Mouse (Mus musculus) liver, adult 2 months (tissue): ENCODE measurements around the gene Nmnat1. TPM values are rescaled to one million over a fixed set of nuclear protein-coding genes. Genes with fewer than 3 reads are reported as not detected.
"Not testable (repeated sequence)": the region's sequence is repeated elsewhere in the genome, so short reads cannot be mapped to it uniquely, and the experiment has no call there.

Source experiments
- DNase-seq: peaks from one replicate; pipeline ENCODE4 v3.0.0-alpha.2; 2011; ENCODE audit warnings: low read depth, low spot score; ENCODE audit errors: extremely low read depth
- H3K27ac ChIP-seq: fragments of 200-500 bp; replicated peaks from 2 replicates; pipeline ENCODE4 v1.5.1; 2012; ENCODE audit warnings: low read depth, mild to moderate bottlenecking, control low read depth, inconsistent platforms, low read length; ENCODE audit not compliant: insufficient read depth
- H3K27me3 ChIP-seq: fragments of 200-500 bp; 2 replicates; pipeline ENCODE4 v1.6.1; 2012; ENCODE audit warnings: mild to moderate bottlenecking, moderate library complexity, low read length, inconsistent platforms; ENCODE audit not compliant: control insufficient read depth, insufficient read depth
- H3K36me3 ChIP-seq: fragments of 200-500 bp; 2 replicates; pipeline ENCODE4 v1.6.1; 2012; ENCODE audit warnings: low read length, inconsistent platforms; ENCODE audit not compliant: control insufficient read depth, insufficient read depth
- H3K4me1 ChIP-seq: fragments of 200-500 bp; 2 replicates; pipeline ENCODE4 v1.6.1; 2011; ENCODE audit warnings: low read length; ENCODE audit not compliant: control insufficient read depth, insufficient read depth
- H3K4me3 ChIP-seq: fragments of 200-500 bp; 2 replicates; pipeline ENCODE4 v1.5.1; 2011; ENCODE audit warnings: low read depth, mild to moderate bottlenecking, control low read depth, low read length, moderate library complexity; ENCODE audit not compliant: insufficient read depth
- H3K79me2 ChIP-seq: fragments of 200-500 bp; 2 replicates; pipeline ENCODE4 v1.6.1; 2012; ENCODE audit warnings: inconsistent platforms, mild to moderate bottlenecking, low read length, moderate library complexity; ENCODE audit not compliant: control insufficient read depth, insufficient read depth
- H3K9ac ChIP-seq: fragments of 200-500 bp; 2 replicates; pipeline ENCODE4 v1.6.1; 2012; ENCODE audit warnings: low read depth, mild to moderate bottlenecking, control low read depth, inconsistent platforms, low read length
- CTCF ChIP-seq: fragments of 200-500 bp; IDR thresholded peaks from 2 replicates; pipeline ENCODE4 v1.5.1; 2011; ENCODE audit warnings: low read depth, low read length, control low read depth
- POLR2A ChIP-seq: fragments of 200-500 bp; IDR thresholded peaks from 2 replicates; pipeline ENCODE4 v1.6.1; 2011; ENCODE audit warnings: low read length, control low read depth; ENCODE audit not compliant: insufficient read depth; ENCODE audit errors: extremely low read depth
- WGBS: fragments of 180-500 bp; shearing (Covaris S2); methylation state at CpG from one replicate; pipeline ENCODE4 v1.1.7; 2018; 5-methylcytosine and 5-hydroxymethylcytosine counted together
- polyA plus RNA-seq: library from polyadenylated mRNA; depleted of rRNA; stranded (reverse); fragments of >200 nt; gene quantifications from 2 replicates; pipeline ENCODE4 v1.2.3, GENCODE M21; 2012
- total RNA-seq: library from RNA; depleted of rRNA; stranded (reverse); fragments of >200 nt; gene quantifications from 2 replicates; pipeline ENCODE4 v1.2.3, GENCODE M21; 2014

Gene Nmnat1
- total and polyA plus RNA-seq, 2 experiments: 14.4 to 17.4 TPM

GRCm38 (mm10) chr4:149463435-149463950 is 21.5 kb downstream of the Nmnat1 start:
- Histone ChIP-seq H3K9ac (no peak overlapping the region), H3K36me3 (peaks cover 4% of the 10 kb centered on the region), H3K27ac (no peak overlapping the region), H3K79me2 (no peaks in the 10 kb centered on the region), H3K4me1 (no peaks in the 10 kb centered on the region), H3K4me3 (no peak overlapping the region), H3K27me3 (no peaks in the 10 kb centered on the region)
- 85% methylated on average over 6 of the region's 6 CpGs for WGBS
- no peak for DNase-seq
- TF ChIP-seq CTCF (no peak), POLR2A (no peak)

- Histone ChIP-seq H3K27me3 (no peaks in the 10 kb centered on the region), H3K79me2 (no peaks in the 10 kb centered on the region), H3K9ac (no peak overlapping the region), H3K4me3 (no peak overlapping the region), H3K27ac (no peak overlapping the region), H3K36me3 (peaks cover 2% of the 10 kb centered on the region), H3K4me1 (no peaks in the 10 kb centered on the region)
- no peak for DNase-seq
- TF ChIP-seq CTCF (no peak), POLR2A (no peak)
- WGBS: 56% methylated on average over 6 of the region's 6 CpGs
Observed at GRCm38 (mm10) chr4:149462305-149462971, 22.6 kb downstream of the Nmnat1 start.

- 75% methylated on average over 6 of the region's 7 CpGs for WGBS
- Histone ChIP-seq H3K4me1 (no peaks in the 10 kb centered on the region), H3K4me3 (no peak overlapping the region), H3K27ac (no peak overlapping the region), H3K9ac (no peak overlapping the region), H3K36me3 (no peaks in the 10 kb centered on the region; the same call in 1 of the 2 replicates), H3K79me2 (no peaks in the 10 kb centered on the region), H3K27me3 (no peaks in the 10 kb centered on the region)
- DNase-seq: no peak
- TF ChIP-seq CTCF (no peak), POLR2A (no peak)
Observed at GRCm38 (mm10) chr4:149461579-149462304, 23.3 kb downstream of the Nmnat1 start.

- not testable (repeated sequence) for H3K4me1 ChIP-seq, H3K36me3 ChIP-seq, H3K27ac ChIP-seq, H3K9ac ChIP-seq, H3K4me3 ChIP-seq, H3K79me2 ChIP-seq, DNase-seq, H3K27me3 ChIP-seq
- 86% methylated on average over 2 of the region's 2 CpGs for WGBS
- TF ChIP-seq CTCF: 0 out of 2 replicates have a peak, but pooled peaks have one; percentile 5
Observed at GRCm38 (mm10) chr4:149460475-149460874, 24.5 kb downstream of the Nmnat1 start.

GRCm38 (mm10) chr4:149459425-149459824 is 25.6 kb downstream of the Nmnat1 start:
- H3K9ac ChIP-seq: no peak overlapping the region
- no peaks in the 10 kb centered on the region for H3K27me3 ChIP-seq
- DNase-seq: no peak
- H3K4me1 ChIP-seq: no peaks in the 10 kb centered on the region
- H3K36me3 ChIP-seq: no peaks in the 10 kb centered on the region
- TF ChIP-seq CTCF: no peak
- TF ChIP-seq POLR2A: no peak
- no peak overlapping the region for H3K27ac ChIP-seq
- 78% methylated on average over 1 of the region's 1 CpGs for WGBS
- H3K79me2 ChIP-seq: no peaks in the 10 kb centered on the region
- H3K4me3 ChIP-seq: no peak overlapping the region

- WGBS: 68% methylated on average over 5 of the region's 5 CpGs
- DNase-seq: no peak
- no peaks in the 10 kb centered on the region for H3K27me3 ChIP-seq
- H3K9ac ChIP-seq: no peak overlapping the region
- H3K36me3 ChIP-seq: no peaks in the 10 kb centered on the region
- H3K27ac ChIP-seq: no peak overlapping the region
- no peaks in the 10 kb centered on the region for H3K79me2 ChIP-seq
- peaks cover 2% of the 10 kb centered on the region; the same call in 1 of the 2 replicates for H3K4me1 ChIP-seq
- no peak overlapping the region for H3K4me3 ChIP-seq
- TF ChIP-seq CTCF: no peak
- TF ChIP-seq POLR2A: no peak
Observed at GRCm38 (mm10) chr4:149458526-149458925, 26.5 kb downstream of the Nmnat1 start.
